Mouse (Mus musculus) ES-Bruce4 (cell line): ENCODE measurements around the gene Rims4.

ENCODE experiments used
- CTCF ChIP-seq: IDR thresholded peaks from one replicate; pipeline ENCODE4 v1.8.1; 2011; ENCODE audit warnings: low read depth, low read length
- POLR2A ChIP-seq: IDR thresholded peaks from one replicate; pipeline ENCODE4 v1.8.1; 2011; ENCODE audit warnings: low read length; ENCODE audit not compliant: insufficient read depth

DNA sequence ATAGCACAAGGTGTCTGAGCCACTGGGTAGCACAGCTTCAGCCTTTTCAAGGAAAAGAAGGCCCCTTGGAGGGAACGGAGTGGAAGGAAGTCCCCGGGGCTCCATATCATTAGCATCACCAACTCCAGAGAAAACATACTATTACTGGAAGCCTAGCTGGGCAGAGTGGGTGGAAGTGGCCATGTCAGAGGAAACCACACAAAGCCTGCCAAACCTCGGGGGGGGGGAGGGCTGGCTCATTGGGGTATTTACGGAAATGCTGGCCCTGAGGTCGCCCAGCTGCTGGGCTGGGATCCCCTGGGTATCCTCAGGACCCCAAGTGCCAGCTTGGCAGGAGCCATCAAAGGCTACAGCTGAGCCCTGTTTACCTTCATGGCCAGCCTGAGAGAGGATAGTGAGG is 105.4 kb downstream of the Rims4 start:
- no peak for TF ChIP-seq POLR2A
- TF ChIP-seq CTCF, result no peak
